In genomic region chr6:101366809-101367602, GRCm38 (mm10) we compare ENCODE assay signal across 11 mouse cellular contexts. TPM values are rescaled to one million over a fixed set of nuclear protein-coding genes. Genes with fewer than 3 reads are reported as not detected.
DNase-seq lines count a peak whose midpoint lies in the region; ATAC-seq and TF ChIP-seq lines count a peak whose summit lies in the region.
"Had no signal": no experiment of that assay in that cellular context is flagged by ENCODE, and none has a peak within 500 bp of the region (broad histone marks: within the 10 kb centered on the region; RNA-seq: fewer than 3 reads in every experiment).

No protein-coding gene starts in this region.

- peak overlapping the region; percentile 51; the same call in 1 of the 2 replicates for H3K27ac ChIP-seq in forebrain, embryonic 10.5 days
- H3K27ac ChIP-seq in forebrain, embryonic 16.5 days (ENCODE audit: low read length) = no peak overlapping the region
- no peak overlapping the region for H3K27ac ChIP-seq in stomach, postnatal 0 days (replicated peaks)
- no peak overlapping the region for H3K27ac ChIP-seq in intestine, postnatal 0 days (ENCODE audit: low read depth, low read length)
- H3K27ac ChIP-seq: macrophage had no signal

- WGBS in forebrain, embryonic 10.5 days = 58% methylated on average over 9 of the region's 9 CpGs
- 37% methylated on average over 9 of the region's 9 CpGs for WGBS in forebrain, embryonic 16.5 days
- WGBS in stomach, postnatal 0 days = 59% methylated on average over 9 of the region's 9 CpGs
- WGBS in intestine, postnatal 0 days = 64% methylated on average over 9 of the region's 9 CpGs

- H3K9me3 ChIP-seq in forebrain, embryonic 10.5 days = no peaks in the 10 kb centered on the region
- H3K9me3 ChIP-seq in forebrain, embryonic 16.5 days (ENCODE audit: control insufficient read depth, low read length) = no peaks in the 10 kb centered on the region
- H3K9me3 ChIP-seq in stomach, postnatal 0 days (ENCODE audit: control insufficient read depth, low read length) = no peaks in the 10 kb centered on the region
- H3K9me3 ChIP-seq in intestine, postnatal 0 days (ENCODE audit: control insufficient read depth) = no peaks in the 10 kb centered on the region
- H3K9me3 ChIP-seq: embryonic facial prominence, embryonic 12.5 days had no signal

- no peak overlapping the region for H3K4me2 ChIP-seq in forebrain, embryonic 16.5 days (ENCODE audit: low read length)
- no peak overlapping the region for H3K4me2 ChIP-seq in stomach, postnatal 0 days (replicated peaks; ENCODE audit: low read depth)
- no peak overlapping the region for H3K4me2 ChIP-seq in intestine, postnatal 0 days (replicated peaks; ENCODE audit: low read depth)
- H3K4me2 ChIP-seq: embryonic facial prominence, embryonic 12.5 days had no signal

- TF ChIP-seq CTCF in stomach, postnatal 0 days (IDR thresholded peaks at IDR 0.05; ENCODE audit: low read depth) = no peak
- no peak for TF ChIP-seq CTCF in intestine, postnatal 0 days (IDR thresholded peaks at IDR 0.05; ENCODE audit: low read depth)

- no peak for DNase-seq in forebrain, embryonic 10.5 days (ENCODE audit: extremely low spot score, low spot score)
- DNase-seq in retina, postnatal 1 day = peak; percentile 31
- no peak for DNase-seq in retina, embryonic 14.5 days (ENCODE audit: low spot score)
- peak; percentile 77 for DNase-seq in kidney, adult 9 months
- DNase-seq in stomach, postnatal 0 days (ENCODE audit: low spot score) = no peak
- no peak for DNase-seq in urinary bladder, postnatal 10 days (ENCODE audit: low spot score)

- H3K4me3 ChIP-seq in forebrain, embryonic 10.5 days = no peak overlapping the region
- H3K4me3 ChIP-seq in forebrain, embryonic 16.5 days (replicated peaks; ENCODE audit: low read length) = no peak overlapping the region
- H3K4me3 ChIP-seq in stomach, postnatal 0 days (ENCODE audit: low read depth, low read length) = no peak overlapping the region
- no peak overlapping the region for H3K4me3 ChIP-seq in intestine, postnatal 0 days (ENCODE audit: low read depth, low read length)
- H3K4me3 ChIP-seq: embryonic facial prominence, embryonic 12.5 days had no signal

- no peak for ATAC-seq in forebrain, embryonic 16.5 days
- peak; percentile 26; the same call in 1 of the 2 replicates for ATAC-seq in stomach, postnatal 0 days (ENCODE audit: low FRiP score, low TSS enrichment)
- no peak for ATAC-seq in intestine, postnatal 0 days
- ATAC-seq: activated CD4-positive, CD25-positive, alpha-beta regulatory T cell, adult 4 months had no signal

- no peaks in the 10 kb centered on the region for H3K27me3 ChIP-seq in forebrain, embryonic 10.5 days (ENCODE audit: poor library complexity, severe bottlenecking)
- no peaks in the 10 kb centered on the region for H3K27me3 ChIP-seq in forebrain, embryonic 16.5 days (replicated peaks; ENCODE audit: control insufficient read depth, insufficient read depth, low read length)
- H3K27me3 ChIP-seq in stomach, postnatal 0 days (ENCODE audit: control insufficient read depth, insufficient read depth, low read length) = no peaks in the 10 kb centered on the region
- no peaks in the 10 kb centered on the region for H3K27me3 ChIP-seq in intestine, postnatal 0 days (replicated peaks; ENCODE audit: control insufficient read depth, insufficient read depth, low read length)
- H3K27me3 ChIP-seq: embryonic facial prominence, embryonic 12.5 days had no signal

- H3K36me3 ChIP-seq in forebrain, embryonic 10.5 days (replicated peaks) = no peaks in the 10 kb centered on the region
- no peaks in the 10 kb centered on the region for H3K36me3 ChIP-seq in forebrain, embryonic 16.5 days (ENCODE audit: control insufficient read depth, insufficient read depth)
- no peaks in the 10 kb centered on the region for H3K36me3 ChIP-seq in stomach, postnatal 0 days (ENCODE audit: control insufficient read depth, insufficient read depth, low read length)
- H3K36me3 ChIP-seq in intestine, postnatal 0 days (ENCODE audit: control insufficient read depth, insufficient read depth) = no peaks in the 10 kb centered on the region

- TF ChIP-seq EP300 in stomach, postnatal 0 days (optimal IDR thresholded peaks at IDR 0.05) = no peak

- H3K9ac ChIP-seq in forebrain, embryonic 16.5 days (replicated peaks; ENCODE audit: low read depth, low read length) = no peak overlapping the region
- no peak overlapping the region for H3K9ac ChIP-seq in stomach, postnatal 0 days (ENCODE audit: low read length)
- no peak overlapping the region for H3K9ac ChIP-seq in intestine, postnatal 0 days (ENCODE audit: low read depth, low read length)
- H3K9ac ChIP-seq: embryonic facial prominence, embryonic 12.5 days had no signal

- H3K4me1 ChIP-seq in forebrain, embryonic 10.5 days = peaks cover 20% of the 10 kb centered on the region
- 0 out of 2 replicates have a peak, but pooled peaks cover 7% of the 10 kb centered on the region for H3K4me1 ChIP-seq in forebrain, embryonic 16.5 days (replicated peaks; ENCODE audit: control insufficient read depth, insufficient read depth, low read length)
- no peaks in the 10 kb centered on the region; the same call in 1 of the 2 replicates for H3K4me1 ChIP-seq in stomach, postnatal 0 days (replicated peaks; ENCODE audit: control insufficient read depth, insufficient read depth)
- H3K4me1 ChIP-seq in intestine, postnatal 0 days (replicated peaks; ENCODE audit: control insufficient read depth, insufficient read depth, low read length) = no peaks in the 10 kb centered on the region

RNA-seq across cellular contexts. Expression of gene Pdzrn3, which starts 10.7 kb away (rescaled TPM):
- 3.7 and 4.6 TPM in 2 replicates for polyA plus RNA-seq in forebrain, embryonic 10.5 days (2016; fragmentation: Nextera tagmentation; extraction: Ambion mirVana)
- 24.0 and 28.7 TPM in 2 replicates for polyA plus RNA-seq in forebrain, embryonic 16.5 days (2015; fragmentation: Nextera tagmentation; extraction: Ambion mirVana)
- 5.1 and 6.1 TPM in 2 replicates for polyA plus RNA-seq in stomach, postnatal 0 days (2015; fragmentation: Nextera tagmentation; extraction: Ambion mirVana)
- 5.3 and 5.5 TPM in 2 replicates for polyA plus RNA-seq in intestine, postnatal 0 days (2015; fragmentation: Nextera tagmentation; extraction: Ambion mirVana)
- polyA plus RNA-seq: activated CD4-positive, CD25-positive, alpha-beta regulatory T cell, adult 4 months; macrophage had no signal

Comparison
In these comparisons a context has a peak if more than half of its experiments do, and no peak if none do; other contexts are left out.
1. DNase-seq: peak in retina, postnatal 1 day (single experiment) and kidney, adult 9 months (single experiment); none in forebrain, embryonic 10.5 days (single experiment), retina, embryonic 14.5 days (single experiment), stomach, postnatal 0 days (single experiment) and urinary bladder, postnatal 10 days (single experiment).